Mouse (Mus musculus) retina, embryonic 14.5 days (tissue): ENCODE data around the gene Ak9.
A peak's percentile ranks its signal among the peaks of the same experiment; 100 is the strongest.

Experiments used
- DNase-seq: peaks from one replicate; pipeline ENCODE4 v3.0.0-alpha.2; 2015; ENCODE audit warnings: low spot score

The Ak9 gene

DNA sequence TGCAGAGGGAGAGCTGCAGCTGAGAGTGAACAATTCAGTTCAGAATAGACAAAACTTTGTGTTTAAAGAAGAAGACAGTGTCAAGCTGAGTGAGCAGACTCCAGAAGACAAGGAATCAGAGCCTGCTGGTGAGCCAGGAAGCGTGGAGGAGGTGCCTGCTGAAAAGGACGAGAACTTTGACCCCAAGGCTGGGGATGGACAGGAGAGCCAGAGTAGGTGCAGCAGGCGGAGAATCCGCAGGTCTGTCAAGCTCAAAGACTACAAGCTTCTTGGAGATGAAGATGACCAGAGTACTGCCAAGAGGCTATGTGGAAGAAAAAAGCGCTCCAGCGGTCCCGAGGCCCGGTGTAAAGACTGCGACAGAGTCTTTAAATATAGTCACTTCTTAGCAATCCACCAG is 147.9 kb downstream of the Ak9 start:
- no peak for DNase-seq

DNA sequence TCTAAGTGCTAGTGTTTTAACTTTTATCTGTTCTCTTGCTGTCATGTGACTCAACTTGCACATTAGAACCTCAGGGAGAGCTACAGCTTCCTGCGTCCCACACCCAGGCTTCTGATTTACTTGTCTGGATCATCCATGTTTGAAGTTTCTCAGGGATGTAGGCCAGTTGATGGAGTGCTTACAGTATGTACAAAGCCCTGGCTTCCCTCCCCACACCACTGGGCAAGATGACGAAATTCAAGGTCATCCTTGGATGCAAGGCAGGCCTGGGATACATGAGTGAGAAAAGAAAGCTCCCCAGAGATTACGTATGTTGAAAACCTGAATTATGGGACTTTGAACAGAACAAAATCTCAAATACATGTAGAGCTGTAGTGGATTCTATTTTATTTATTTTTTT is 149.0 kb downstream of the Ak9 start:
- no peak for DNase-seq

DNA sequence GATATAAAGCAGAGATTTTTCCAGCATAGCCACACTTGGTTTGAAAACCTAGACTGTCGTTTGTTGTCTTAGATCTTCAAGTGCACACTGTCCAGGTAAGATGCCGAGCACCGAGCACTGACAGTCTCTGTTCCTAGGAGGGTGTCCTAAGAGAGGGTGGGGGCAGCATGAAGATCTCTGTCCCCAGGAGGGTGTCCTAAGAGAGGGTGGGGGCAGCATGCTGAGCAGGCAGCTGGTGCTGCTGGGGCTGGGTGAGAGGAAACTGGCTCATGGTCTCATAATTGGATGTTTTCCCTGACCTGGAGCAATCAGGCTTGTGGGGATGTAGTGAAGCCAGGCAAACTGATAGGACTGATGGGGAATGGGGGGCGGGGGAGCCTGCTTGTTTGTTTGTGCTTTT is 156.2 kb downstream of the Ak9 start:
- DNase-seq = no peak

DNA sequence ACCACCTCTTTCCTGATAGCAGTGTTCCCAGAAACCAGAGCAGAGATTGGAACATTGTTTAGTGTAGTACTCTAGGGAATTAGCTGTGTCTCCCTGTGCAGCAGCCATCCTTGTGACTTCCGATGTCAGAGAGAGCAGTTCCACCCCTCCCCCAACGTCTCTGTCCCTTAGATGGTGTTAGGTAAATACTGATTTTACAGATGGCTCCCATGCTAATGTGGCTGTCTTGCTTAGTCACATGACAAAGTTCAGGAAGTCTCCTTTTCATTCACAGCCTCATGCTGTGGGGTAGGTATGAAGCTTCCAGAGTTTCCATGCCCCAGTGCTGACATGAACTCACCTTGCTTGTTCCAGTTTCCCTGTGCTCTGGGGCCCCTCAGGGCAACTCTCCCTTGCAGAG is 156.7 kb downstream of the Ak9 start:
- DNase-seq = no peak

DNA sequence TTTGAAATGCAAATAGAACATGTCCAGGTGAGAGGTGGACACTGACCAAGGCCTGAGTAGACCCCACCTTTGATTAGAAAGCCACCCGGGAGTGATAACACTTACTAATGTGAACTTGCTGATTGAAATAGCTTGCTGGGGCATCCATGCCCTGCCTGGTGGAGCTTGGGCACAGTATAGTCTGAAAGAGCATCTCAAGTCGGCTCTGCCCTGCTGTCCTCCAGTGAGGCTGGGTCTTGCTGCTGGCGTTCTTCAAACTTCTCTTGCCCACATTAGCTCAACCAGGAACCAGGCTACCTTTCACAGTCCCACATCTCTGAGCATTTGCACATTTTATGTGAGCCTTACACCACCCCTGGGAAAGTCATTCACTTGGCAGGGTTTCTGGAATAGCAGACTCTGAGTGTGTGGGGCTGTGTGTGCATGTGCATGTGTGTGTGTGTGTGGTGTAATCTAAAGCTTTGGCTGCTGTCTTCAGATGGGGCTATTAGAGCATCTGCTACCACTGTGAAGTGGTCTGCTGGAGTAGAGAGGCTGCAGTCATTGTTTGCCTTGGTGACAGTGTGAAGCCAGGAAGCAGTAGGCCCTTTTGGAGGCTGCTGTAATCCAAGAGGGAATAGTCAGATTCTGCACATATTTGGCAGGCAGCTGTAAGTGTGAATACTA is 157.4 kb downstream of the Ak9 start:
- no peak for DNase-seq

DNA sequence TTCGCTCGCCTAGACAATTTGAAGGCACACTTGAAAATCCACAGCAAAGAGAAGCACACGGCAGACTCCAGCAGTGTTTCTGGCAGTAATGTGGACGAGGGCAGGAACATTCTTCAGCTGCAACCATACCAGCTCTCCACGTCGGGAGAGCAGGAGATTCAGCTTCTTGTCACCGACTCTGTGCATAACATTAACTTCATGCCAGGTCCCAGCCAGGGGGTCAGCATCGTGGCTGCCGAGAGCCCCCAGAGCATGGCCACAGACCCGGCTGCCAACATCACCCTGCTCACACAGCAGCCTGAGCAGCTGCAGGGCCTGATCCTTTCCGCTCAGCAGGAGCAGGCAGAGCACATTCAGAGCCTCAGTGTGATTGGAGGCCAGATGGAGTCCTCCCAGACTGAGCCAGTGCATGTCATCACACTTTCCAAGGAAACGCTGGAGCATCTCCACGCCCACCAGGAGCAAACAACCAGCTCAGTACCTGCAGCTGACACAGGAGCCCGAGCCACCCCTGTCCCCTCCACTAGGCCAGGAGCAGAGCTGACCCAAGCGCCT is 160.7 kb downstream of the Ak9 start:
- no peak for DNase-seq

DNA sequence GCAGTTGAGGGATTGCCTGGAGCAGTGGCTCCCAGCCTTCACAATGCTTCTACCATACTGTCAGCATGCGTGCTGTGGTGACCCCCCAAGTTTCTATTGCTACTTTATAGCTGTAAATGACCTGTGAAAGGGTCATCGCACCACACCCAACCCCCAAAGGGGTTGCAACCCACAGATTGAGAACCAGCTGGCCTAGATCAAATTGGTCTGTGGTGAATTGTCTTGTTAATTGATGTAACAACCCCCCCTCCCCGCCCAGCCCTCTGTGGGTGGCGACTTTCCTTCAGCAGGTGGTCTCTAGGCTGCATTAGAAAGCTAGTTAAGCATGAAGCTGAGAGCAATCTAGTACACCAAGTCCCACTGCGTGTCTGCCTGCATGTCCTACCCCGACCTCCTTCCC is 163.5 kb downstream of the Ak9 start:
- DNase-seq = no peak

DNA sequence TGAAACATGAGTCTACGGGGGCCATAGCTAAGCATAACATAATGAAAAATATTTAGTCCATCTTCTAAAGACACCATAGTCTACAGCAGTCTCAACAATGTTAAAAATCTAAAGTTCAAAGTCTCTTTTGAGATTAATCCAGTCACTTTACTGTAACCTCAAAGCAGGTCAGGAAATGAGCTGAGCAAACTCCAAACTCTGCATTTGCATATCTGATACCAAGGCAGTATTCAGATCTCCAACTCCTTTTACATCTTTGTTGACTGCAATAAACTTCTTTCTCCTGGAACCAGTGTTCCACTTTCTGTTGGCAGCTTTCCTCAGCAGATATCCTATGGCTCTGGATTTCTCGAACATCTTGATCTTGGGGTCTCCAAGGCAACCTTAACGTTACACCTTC is 166.9 kb downstream of the Ak9 start:
- DNase-seq = no peak

DNA sequence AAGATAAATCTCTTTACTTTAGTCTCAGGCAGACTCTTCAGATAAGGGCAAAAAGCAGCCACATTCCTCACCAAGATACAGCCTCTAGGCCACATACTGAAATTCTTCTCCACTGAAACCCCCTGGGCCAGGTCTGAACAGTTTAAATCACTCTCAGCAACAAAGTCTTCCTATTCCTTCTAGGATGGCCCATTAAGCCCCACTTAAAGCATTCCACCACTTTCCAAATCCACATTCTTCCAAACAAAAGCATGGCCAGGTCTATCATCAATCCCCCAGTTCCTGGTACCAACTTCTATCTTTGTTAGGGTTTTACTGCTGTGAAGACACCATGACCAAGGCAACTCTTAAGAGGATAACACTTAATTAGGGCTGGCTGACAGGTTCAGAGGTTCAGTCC is 168.8 kb downstream of the Ak9 start:
- DNase-seq = no peak

DNA sequence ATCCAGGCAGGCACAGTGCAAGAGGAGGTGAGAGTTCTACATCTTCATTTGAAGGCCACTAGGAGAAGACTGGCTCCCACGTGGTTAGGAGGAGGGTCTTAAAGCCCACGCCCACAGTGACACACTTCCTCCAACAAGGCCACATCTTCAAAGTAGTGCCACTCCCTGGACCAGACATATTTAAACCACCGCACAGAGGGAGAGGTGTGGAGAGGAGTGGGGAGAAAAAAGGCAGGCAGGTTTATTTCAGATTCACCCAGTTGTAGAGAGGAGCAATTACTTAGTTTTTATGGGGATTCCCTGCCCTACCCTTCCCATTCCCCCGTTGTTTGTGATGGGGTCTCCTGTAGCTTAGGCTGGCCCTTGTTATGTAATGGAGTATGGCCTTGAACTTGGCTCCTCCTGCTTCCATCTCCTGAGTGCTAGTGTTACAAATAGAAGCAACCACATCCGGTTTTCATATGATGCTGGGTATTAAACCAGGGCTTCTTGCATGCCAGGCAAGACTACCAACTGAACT is 169.2 kb downstream of the Ak9 start:
- DNase-seq = no peak

DNA sequence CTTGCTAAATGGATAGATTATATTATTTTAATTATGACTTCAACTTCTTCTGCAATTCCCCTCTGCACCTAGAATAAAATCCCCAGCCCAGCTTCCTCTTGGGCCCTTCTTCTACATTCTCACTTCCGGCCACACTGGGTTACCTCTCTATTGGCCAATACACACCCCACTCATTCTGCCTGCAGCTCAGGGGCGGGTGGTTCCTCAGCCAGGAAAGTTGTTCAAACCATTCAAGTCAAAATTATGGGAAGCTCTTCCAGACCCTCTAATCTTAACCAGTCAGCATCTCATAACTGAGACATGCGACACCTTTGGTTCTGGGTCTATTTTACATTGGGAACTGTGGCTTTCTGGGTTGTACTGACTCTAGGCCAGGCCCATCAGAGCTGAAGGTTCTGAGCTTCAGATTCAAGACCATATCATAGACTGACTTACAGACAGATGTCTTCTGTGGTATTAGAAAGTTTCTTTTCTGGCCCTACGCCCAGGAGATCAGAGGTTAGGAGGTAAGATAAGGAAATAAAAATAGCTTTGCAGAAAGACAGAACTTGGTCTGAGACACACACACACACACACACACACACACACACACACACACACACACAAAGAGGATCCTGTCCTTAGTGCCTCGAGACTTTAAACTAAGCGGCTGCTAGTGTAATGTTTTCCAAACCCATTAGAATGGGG is 170.1 kb downstream of the Ak9 start:
- DNase-seq = no peak

DNA sequence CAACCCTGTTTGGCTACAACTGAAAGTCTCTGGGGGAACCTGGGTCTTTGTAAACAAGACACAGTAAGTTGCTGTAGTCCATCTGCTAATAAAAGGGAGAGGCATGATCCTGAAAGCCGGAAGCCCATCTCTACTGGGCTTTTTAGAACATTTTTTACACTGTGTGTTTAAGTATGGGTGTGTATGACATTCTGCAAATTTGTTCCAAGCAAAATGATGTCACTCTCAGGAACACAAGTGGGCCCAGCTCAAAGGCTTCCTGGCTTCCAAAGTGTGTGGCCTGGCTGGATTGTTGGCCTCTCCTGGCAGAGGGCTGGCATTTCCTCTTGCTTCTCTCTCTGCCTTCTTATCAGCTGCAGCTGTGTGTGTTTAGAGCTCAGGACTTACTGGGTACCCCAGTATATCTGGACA is 171.2 kb downstream of the Ak9 start:
- DNase-seq = no peak

DNA sequence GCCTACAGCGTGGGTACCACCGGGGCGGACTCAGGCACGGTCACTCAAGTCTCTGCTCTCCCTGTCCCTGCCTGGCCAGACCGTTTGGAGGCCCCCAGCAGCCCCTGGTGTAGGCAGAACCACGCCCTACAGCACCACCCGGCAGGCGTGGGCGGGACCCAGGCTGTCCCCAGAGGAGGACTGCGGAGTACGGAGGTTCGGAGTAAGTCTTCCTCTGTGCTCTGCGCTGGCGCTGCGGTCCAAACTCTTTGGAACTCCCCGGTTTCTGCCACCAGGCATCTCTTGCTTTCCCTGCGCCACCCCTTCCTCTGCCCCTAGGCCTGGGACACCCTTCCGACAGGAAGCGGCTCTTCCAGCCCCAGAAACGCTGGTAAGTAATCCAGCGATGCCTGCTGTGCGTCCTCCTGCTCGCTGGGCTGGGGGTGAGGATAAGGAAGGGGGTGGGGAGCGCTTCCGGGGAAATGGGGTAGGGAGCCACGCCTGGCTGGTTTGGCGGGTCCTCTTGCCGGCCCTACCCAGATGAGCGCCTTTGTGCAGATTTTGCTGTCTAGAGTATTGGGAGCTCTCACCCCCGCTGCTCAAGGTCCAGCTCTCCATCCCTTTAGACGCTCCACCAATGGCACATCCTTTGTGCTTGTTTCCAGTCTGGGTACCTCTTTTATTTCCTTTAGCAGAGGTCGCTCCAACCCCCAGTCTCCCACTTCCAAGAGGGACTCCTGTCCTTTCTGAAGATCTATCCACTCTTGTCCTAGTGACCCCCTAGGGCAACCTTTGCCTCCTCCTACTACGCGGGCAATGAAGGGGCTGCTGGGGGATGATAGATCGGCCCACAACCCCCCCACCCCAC is 172.6 kb downstream of the Ak9 start, which contains the start of gene Mical1:
Mical1 (plus strand) TSS at position 144 of the 847 bp plus-strand sequence.
- peak; percentile 73 for DNase-seq

DNA sequence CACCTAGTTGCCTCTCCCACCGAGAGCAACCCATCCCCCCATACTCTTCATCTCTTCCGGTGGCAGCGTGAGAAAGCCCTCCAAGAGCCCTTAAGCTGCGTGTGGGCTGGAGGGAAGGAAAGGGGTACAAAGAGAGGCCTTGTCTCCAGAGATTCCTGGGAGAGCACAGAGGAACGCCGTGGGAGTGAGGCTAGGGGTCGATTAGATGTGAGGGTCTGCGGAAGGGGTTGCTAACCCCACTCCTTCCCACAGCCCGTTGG is 173.2 kb downstream of the Ak9 start:
- DNase-seq = peak; percentile 75

DNA sequence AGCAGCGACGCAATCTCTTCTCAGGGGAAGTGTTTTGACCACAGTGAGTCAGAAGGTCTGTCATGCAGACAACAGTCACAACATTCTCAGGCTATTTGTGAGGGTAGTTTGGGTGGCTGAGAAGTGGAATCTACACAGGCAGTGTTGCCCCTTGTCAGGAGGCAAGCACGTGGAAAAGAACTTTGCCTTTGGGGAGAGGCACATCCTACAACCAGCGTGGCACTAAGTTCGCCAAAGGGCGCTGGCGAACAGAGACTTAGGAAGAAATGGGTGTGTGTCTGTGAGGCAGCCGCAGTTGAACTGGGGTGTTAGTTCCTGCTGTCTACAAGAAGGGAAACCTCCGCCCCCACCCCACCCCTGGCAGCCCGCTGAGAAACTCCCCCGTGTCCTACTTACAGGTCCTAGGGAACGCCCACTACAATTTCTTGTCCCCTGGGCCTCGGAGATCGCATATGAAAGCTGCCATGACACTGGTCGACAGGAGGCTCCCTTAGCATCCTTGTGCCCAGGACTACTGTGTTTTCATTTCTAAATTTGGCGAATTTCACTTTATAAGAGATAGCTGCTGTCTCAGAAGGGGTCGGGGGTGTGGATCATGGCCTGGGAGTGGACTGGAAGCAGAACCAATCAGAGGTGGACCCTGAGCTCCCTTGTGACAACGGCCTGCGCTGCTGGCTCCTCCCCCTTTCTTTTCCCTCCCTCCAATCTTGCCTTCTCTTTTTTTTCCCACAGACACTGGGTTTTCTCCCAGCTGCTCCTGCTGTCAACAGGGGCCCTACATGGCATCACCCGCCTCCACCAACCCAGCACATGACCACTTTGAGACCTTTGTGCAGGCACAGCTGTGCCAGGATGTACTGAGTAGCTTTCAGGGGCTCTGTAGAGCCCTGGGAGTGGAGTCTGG is 173.8 kb downstream of the Ak9 start:
- DNase-seq = peak; percentile 85

DNA sequence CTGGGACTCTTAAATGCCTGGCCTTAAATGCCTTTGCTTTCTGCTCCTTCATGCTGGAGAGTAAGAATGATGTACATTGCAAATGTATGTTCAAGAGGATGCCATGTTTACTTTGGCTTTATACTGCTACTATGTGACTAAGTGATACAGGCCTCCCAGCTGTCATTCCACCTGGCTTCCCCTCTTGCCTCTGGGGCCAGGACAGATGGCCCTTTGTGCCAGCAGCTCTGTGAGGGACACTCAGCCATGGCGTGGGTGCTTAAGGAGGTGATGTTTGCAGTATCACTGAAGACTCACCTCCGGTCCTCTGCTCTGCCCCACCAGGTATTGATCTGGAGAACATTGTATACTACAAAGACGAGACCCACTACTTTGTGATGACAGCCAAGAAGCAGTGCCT is 176.2 kb downstream of the Ak9 start:
- no peak for DNase-seq

DNA sequence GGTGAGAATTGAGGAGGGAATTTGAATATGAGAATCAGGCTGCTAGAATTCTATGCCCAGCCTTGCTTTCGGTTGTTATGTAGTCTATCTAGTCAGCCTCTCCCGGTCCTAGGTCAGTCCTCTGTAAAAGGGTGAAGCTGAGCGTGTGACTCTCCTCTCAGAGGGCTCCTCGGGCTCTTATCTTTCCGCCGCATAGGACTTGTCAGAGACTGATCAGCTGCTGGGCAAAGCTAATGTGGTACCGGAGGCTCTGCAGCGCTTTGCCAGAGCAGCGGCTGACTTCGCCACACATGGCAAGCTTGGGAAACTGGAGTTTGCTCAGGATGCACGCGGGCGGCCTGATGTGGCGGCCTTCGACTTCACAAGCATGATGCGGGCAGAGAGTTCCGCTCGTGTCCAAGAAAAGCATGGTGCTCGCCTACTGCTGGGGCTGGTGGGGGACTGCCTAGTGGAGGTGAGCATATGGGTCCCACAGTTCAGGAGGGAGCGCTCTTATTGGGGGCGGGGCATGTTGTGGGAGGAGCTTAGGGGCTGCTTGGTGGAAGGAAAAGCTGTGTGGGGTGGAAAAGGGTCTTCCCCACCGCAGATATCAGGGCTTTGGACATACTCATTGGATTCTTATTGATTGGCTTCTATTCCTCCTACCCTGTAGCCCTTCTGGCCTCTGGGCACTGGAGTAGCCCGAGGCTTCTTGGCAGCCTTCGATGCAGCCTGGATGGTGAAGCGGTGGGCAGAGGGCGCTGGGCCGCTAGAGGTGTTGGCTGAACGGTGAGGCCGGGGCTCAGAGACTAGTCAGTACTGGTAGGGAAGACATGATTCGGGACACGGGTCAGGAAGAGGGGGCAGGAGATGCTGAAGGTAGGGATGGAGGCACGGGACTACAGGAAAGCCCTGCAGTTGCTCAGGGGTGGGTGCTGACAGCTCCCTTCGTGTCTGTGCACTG is 177.4 kb downstream of the Ak9 start:
- DNase-seq = no peak

DNA sequence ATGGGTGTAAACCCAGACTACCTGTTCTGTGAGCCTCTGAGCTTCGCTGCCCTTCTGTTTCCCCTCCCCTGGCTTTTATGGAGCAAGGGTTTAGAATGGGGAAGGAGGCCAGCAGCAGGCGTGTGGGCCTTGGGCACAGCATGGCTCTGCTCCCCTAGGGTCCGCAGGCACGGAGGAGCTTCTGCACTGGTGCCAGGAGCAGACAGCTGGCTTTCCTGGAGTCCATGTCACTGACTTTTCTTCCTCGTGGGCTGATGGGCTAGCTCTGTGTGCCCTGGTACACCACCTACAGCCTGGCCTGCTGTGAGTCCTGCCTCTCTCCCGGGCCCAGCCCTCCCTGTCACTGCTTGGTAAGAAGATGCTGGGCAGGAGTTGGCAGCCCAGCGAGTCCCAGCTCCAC is 178.7 kb downstream of the Ak9 start:
- no peak for DNase-seq
